Mouse (Mus musculus) neural tube, embryonic 12.5 days (tissue): ENCODE measurements at regions not wholly inside any gene's neighbourhood (a gene's known extent, or its start where the extent isn't known, plus 50 kb on each side); places are given as distances from the start of the nearest gene placed in this dataset.

Experiments
- ATAC-seq: fragments of 200-750 bp; cut with Nextera tagmentation; 2 replicates; pipeline ENCODE4 v1.8.0; 2017; ENCODE audit warnings: low read depth, mild to moderate bottlenecking, moderate TSS enrichment, moderate library complexity; ENCODE audit not compliant: low FRiP score
- H3K27ac ChIP-seq: fragments of 300-500 bp; sonication (generic); 2 replicates; pipeline ENCODE4 v1.5.1; 2016
- H3K27me3 ChIP-seq: fragments of 300-500 bp; sonication (generic); replicated peaks from 2 replicates; pipeline ENCODE4 v1.6.1; 2016; ENCODE audit warnings: mild to moderate bottlenecking
- H3K36me3 ChIP-seq: fragments of 300-500 bp; sonication (generic); 2 replicates; pipeline ENCODE4 v1.6.1; 2016; ENCODE audit warnings: mild to moderate bottlenecking
- H3K4me1 ChIP-seq: fragments of 300-500 bp; sonication (generic); 2 replicates; pipeline ENCODE4 v1.6.1; 2016
- H3K4me2 ChIP-seq: fragments of 300-500 bp; sonication (generic); replicated peaks from 2 replicates; pipeline ENCODE4 v1.6.1; 2016; ENCODE audit warnings: mild to moderate bottlenecking
- H3K4me3 ChIP-seq: fragments of 300-500 bp; sonication (generic); 2 replicates; pipeline ENCODE4 v1.5.1; 2016
- H3K9ac ChIP-seq: fragments of 300-500 bp; sonication (generic); 2 replicates; pipeline ENCODE4 v1.6.1; 2016; ENCODE audit warnings: mild to moderate bottlenecking
- H3K9me3 ChIP-seq: fragments of 300-500 bp; sonication (generic); 2 replicates; pipeline ENCODE4 v1.6.1; 2016; ENCODE audit warnings: mild to moderate bottlenecking
- WGBS: fragments of 180-500 bp; shearing (Covaris S2); methylation state at CpG from one replicate; pipeline ENCODE4 v1.1.7; 2016; 5-methylcytosine and 5-hydroxymethylcytosine counted together

GRCm38 (mm10) chr15:54114096-54114512 lies 229.4 kb downstream of the Gm7489 start:
- no peak overlapping the region for H3K4me3 ChIP-seq
- H3K9me3 ChIP-seq, result no peaks in the 10 kb centered on the region
- no peaks in the 10 kb centered on the region for H3K36me3 ChIP-seq
- whole genome bisulfite sequencing, result 81% methylated on average over 5 of the region's 5 CpGs
- no peak overlapping the region for H3K27ac ChIP-seq
- H3K4me1 ChIP-seq, result no peaks in the 10 kb centered on the region
- no peak for ATAC-seq
- no peaks in the 10 kb centered on the region for H3K27me3 ChIP-seq
- H3K4me2 ChIP-seq, result no peak overlapping the region
- H3K9ac ChIP-seq, result no peak overlapping the region

- ATAC-seq, result no peak
- Histone ChIP-seq H3K36me3 (no peaks in the 10 kb centered on the region), H3K4me1 (no peaks in the 10 kb centered on the region), H3K9me3 (no peaks in the 10 kb centered on the region), H3K4me3 (no peak overlapping the region), H3K27ac (no peak overlapping the region), H3K27me3 (no peaks in the 10 kb centered on the region), H3K9ac (no peak overlapping the region), H3K4me2 (no peak overlapping the region)
- WGBS, result 86% methylated on average over 5 of the region's 5 CpGs
Observed at GRCm38 (mm10) chr15:54117967-54118538, 233.3 kb downstream of the Gm7489 start.

- ATAC-seq, result no peak
- H3K27ac ChIP-seq, result no peak overlapping the region
- 86% methylated on average over 3 of the region's 3 CpGs for WGBS
Observed at GRCm38 (mm10) chr15:54120456-54120855, 235.8 kb downstream of the Gm7489 start.

GRCm38 (mm10) chr15:54164350-54164749 lies 279.6 kb downstream of the Gm7489 start:
- Histone ChIP-seq H3K27me3 (no peaks in the 10 kb centered on the region), H3K4me1 (no peaks in the 10 kb centered on the region), H3K27ac (no peak overlapping the region), H3K4me3 (no peak overlapping the region), H3K4me2 (no peak overlapping the region), H3K9ac (no peak overlapping the region), H3K9me3 (no peaks in the 10 kb centered on the region), H3K36me3 (no peaks in the 10 kb centered on the region)
- no peak for ATAC-seq
- WGBS, result 69% methylated on average over 1 of the region's 1 CpGs

More at GRCm38 (mm10) chr15:54120456-54120855, 235.8 kb downstream of the Gm7489 start:
- H3K36me3 ChIP-seq, result no peaks in the 10 kb centered on the region
- no peaks in the 10 kb centered on the region for H3K9me3 ChIP-seq
- no peak overlapping the region for H3K9ac ChIP-seq
- no peak overlapping the region for H3K4me3 ChIP-seq
- H3K27me3 ChIP-seq, result no peaks in the 10 kb centered on the region
- no peaks in the 10 kb centered on the region for H3K4me1 ChIP-seq
- H3K4me2 ChIP-seq, result no peak overlapping the region

DNA sequence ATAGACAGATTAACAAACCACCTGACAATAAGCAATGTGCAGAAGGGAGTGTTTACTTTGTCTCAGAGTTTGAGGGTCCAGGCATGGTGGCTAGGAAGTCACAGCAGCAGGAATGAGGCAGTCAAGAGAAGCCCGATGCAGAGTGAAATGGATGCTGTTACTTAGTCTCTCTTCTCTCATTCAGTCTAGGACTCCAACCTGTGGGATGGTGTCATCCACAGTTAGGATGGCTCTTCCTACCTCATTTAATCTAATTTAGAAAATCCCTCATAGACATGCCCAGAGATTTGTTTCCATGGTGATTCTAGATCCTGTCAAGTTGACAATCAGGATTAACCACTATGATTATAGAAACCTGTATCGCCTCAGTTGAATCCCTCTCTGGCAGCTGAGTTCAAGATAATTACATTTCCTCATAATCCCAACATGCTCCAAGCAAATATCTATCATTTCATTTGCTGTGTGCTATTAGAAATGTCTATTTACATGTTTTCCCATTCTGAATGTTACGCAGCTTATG lies 283.2 kb downstream of the Gm7489 start:
- Histone ChIP-seq H3K4me2 (no peak overlapping the region), H3K9ac (no peak overlapping the region), H3K36me3 (no peaks in the 10 kb centered on the region), H3K4me1 (no peaks in the 10 kb centered on the region), H3K4me3 (no peak overlapping the region), H3K9me3 (no peaks in the 10 kb centered on the region), H3K27ac (no peak overlapping the region), H3K27me3 (no peaks in the 10 kb centered on the region)
- ATAC-seq, result no peak
- WGBS, result 91% methylated on average over 3 of the region's 3 CpGs

GRCm38 (mm10) chr15:54177221-54177620 lies 292.5 kb downstream of the Gm7489 start:
- H3K9me3 ChIP-seq, result no peaks in the 10 kb centered on the region
- no peaks in the 10 kb centered on the region for H3K4me1 ChIP-seq
- no peaks in the 10 kb centered on the region for H3K36me3 ChIP-seq
- H3K9ac ChIP-seq, result no peak overlapping the region
- no peak for ATAC-seq
- H3K4me2 ChIP-seq, result no peak overlapping the region
- WGBS, result 76% methylated on average over 2 of the region's 2 CpGs
- H3K27ac ChIP-seq, result no peak overlapping the region
- no peaks in the 10 kb centered on the region for H3K27me3 ChIP-seq
- H3K4me3 ChIP-seq, result no peak overlapping the region

GRCm38 (mm10) chr15:54177791-54178190 lies 293.1 kb downstream of the Gm7489 start:
- 92% methylated on average over 3 of the region's 3 CpGs for WGBS

More at GRCm38 (mm10) chr15:54177791-54178190, 293.1 kb downstream of the Gm7489 start:
- no peaks in the 10 kb centered on the region for H3K4me1 ChIP-seq
- no peak overlapping the region for H3K4me3 ChIP-seq
- no peak overlapping the region for H3K9ac ChIP-seq
- H3K27ac ChIP-seq, result no peak overlapping the region
- no peaks in the 10 kb centered on the region for H3K36me3 ChIP-seq
- no peaks in the 10 kb centered on the region for H3K27me3 ChIP-seq
- ATAC-seq, result no peak
- no peak overlapping the region for H3K4me2 ChIP-seq
- no peaks in the 10 kb centered on the region for H3K9me3 ChIP-seq
